In genomic region chr2:30685137-30685860, GRCm38 (mm10) we compare ENCODE assay signal across 8 mouse cellular contexts.
A peak's percentile ranks its signal among the peaks of the same experiment; 100 is the strongest.
DNase-seq lines count a peak whose midpoint lies in the region; ATAC-seq lines count a peak whose summit lies in the region.

No protein-coding gene starts in this region.

- peaks cover 31% of the 10 kb centered on the region for H3K4me1 ChIP-seq in brown adipose tissue, adult 24 weeks (ENCODE audit: control insufficient read depth, insufficient read depth, insufficient read length, low read length)
- H3K4me1 ChIP-seq in forebrain, embryonic 16.5 days (replicated peaks; ENCODE audit: control insufficient read depth, insufficient read depth, low read length): peaks cover 35% of the 10 kb centered on the region
- peaks cover 40% of the 10 kb centered on the region for H3K4me1 ChIP-seq in hindbrain, embryonic 15.5 days (replicated peaks)
- peaks cover 5% of the 10 kb centered on the region for H3K4me1 ChIP-seq in liver, embryonic 15.5 days (replicated peaks)
- H3K4me1 ChIP-seq in stomach, embryonic 14.5 days (ENCODE audit: control insufficient read depth, insufficient read depth, low read length): peaks cover 27% of the 10 kb centered on the region

- WGBS in forebrain, embryonic 16.5 days: 70% methylated on average over 10 of the region's 10 CpGs
- WGBS in hindbrain, embryonic 15.5 days: 61% methylated on average over 10 of the region's 10 CpGs
- WGBS in liver, embryonic 15.5 days (ENCODE audit: insufficient replicate concordance): 56% methylated on average over 10 of the region's 10 CpGs
- WGBS in stomach, embryonic 14.5 days: 46% methylated on average over 10 of the region's 10 CpGs

- no peaks in the 10 kb centered on the region for H3K27me3 ChIP-seq in forebrain, embryonic 16.5 days (replicated peaks; ENCODE audit: control insufficient read depth, insufficient read depth, low read length)
- H3K27me3 ChIP-seq in hindbrain, embryonic 15.5 days: no peaks in the 10 kb centered on the region
- peaks cover 10% of the 10 kb centered on the region for H3K27me3 ChIP-seq in liver, embryonic 15.5 days
- no peaks in the 10 kb centered on the region for H3K27me3 ChIP-seq in stomach, embryonic 14.5 days (ENCODE audit: control insufficient read depth, insufficient read depth, low read length)

- peak overlapping the region; percentile 92 for H3K27ac ChIP-seq in brown adipose tissue, adult 24 weeks (replicated peaks; ENCODE audit: low read depth, low read length)
- H3K27ac ChIP-seq in forebrain, embryonic 16.5 days (ENCODE audit: low read length): peak overlapping the region; percentile 49
- H3K27ac ChIP-seq in hindbrain, embryonic 15.5 days (replicated peaks): peak overlapping the region; percentile 82
- H3K27ac ChIP-seq in liver, embryonic 15.5 days (replicated peaks): peak overlapping the region; percentile 33; the same call in 1 of the 2 replicates
- H3K27ac ChIP-seq in stomach, embryonic 14.5 days (ENCODE audit: low read length): peak overlapping the region; percentile 90

- H3K9ac ChIP-seq in forebrain, embryonic 16.5 days (replicated peaks; ENCODE audit: low read depth, low read length): no peak overlapping the region
- no peak overlapping the region for H3K9ac ChIP-seq in hindbrain, embryonic 15.5 days
- no peak overlapping the region for H3K9ac ChIP-seq in liver, embryonic 15.5 days
- H3K9ac ChIP-seq in stomach, embryonic 14.5 days (replicated peaks; ENCODE audit: low read depth, low read length): no peak overlapping the region; the same call in 1 of the 2 replicates

- no peak overlapping the region for H3K4me3 ChIP-seq in brown adipose tissue, adult 24 weeks (ENCODE audit: insufficient read depth, low read depth, low read length)
- no peak overlapping the region for H3K4me3 ChIP-seq in forebrain, embryonic 16.5 days (replicated peaks; ENCODE audit: low read length)
- H3K4me3 ChIP-seq in hindbrain, embryonic 15.5 days: no peak overlapping the region
- no peak overlapping the region for H3K4me3 ChIP-seq in liver, embryonic 15.5 days (replicated peaks)
- no peak overlapping the region for H3K4me3 ChIP-seq in stomach, embryonic 14.5 days (ENCODE audit: low read depth, low read length)

- no peak for ATAC-seq in forebrain, embryonic 16.5 days
- ATAC-seq in hindbrain, embryonic 15.5 days (ENCODE audit: low FRiP score, low read depth): no peak
- no peak for ATAC-seq in liver, embryonic 15.5 days (ENCODE audit: insufficient read depth)
- no peak for ATAC-seq in stomach, embryonic 14.5 days (ENCODE audit: insufficient number of reproducible peaks, insufficient read depth, low FRiP score, low read depth)

- H3K9me3 ChIP-seq in forebrain, embryonic 16.5 days (ENCODE audit: control insufficient read depth, low read length): no peaks in the 10 kb centered on the region
- no peaks in the 10 kb centered on the region for H3K9me3 ChIP-seq in hindbrain, embryonic 15.5 days
- no peaks in the 10 kb centered on the region for H3K9me3 ChIP-seq in liver, embryonic 15.5 days (replicated peaks)
- H3K9me3 ChIP-seq in stomach, embryonic 14.5 days (ENCODE audit: control insufficient read depth, low read depth, low read length): peaks cover under 1% of the 10 kb centered on the region; the same call in 1 of the 2 replicates

- no peak for DNase-seq in retina, postnatal 1 day
- no peak for DNase-seq in thymus, postnatal 4 days
- DNase-seq in spleen, postnatal 14 days (ENCODE audit: low spot score in 2 of 2): no peak

- H3K4me2 ChIP-seq in forebrain, embryonic 16.5 days (ENCODE audit: low read length): no peak overlapping the region
- H3K4me2 ChIP-seq in hindbrain, embryonic 15.5 days: no peak overlapping the region
- H3K4me2 ChIP-seq in liver, embryonic 15.5 days: no peak overlapping the region
- H3K4me2 ChIP-seq in stomach, embryonic 14.5 days (replicated peaks; ENCODE audit: low read depth, low read length): no peak overlapping the region

- no peaks in the 10 kb centered on the region for H3K36me3 ChIP-seq in forebrain, embryonic 16.5 days (ENCODE audit: control insufficient read depth, insufficient read depth)
- H3K36me3 ChIP-seq in hindbrain, embryonic 15.5 days: no peaks in the 10 kb centered on the region
- H3K36me3 ChIP-seq in liver, embryonic 15.5 days (replicated peaks): no peaks in the 10 kb centered on the region
- H3K36me3 ChIP-seq in stomach, embryonic 14.5 days (ENCODE audit: control insufficient read depth, insufficient read depth, low read length): no peaks in the 10 kb centered on the region

Comparison
In these comparisons a context has a peak if more than half of its experiments do, and no peak if none do; other contexts are left out.
1. H3K27ac ChIP-seq: peak in every context shown above with its lines; median percentile 92 in brown adipose tissue, adult 24 weeks; 90 in stomach, embryonic 14.5 days; 82 in hindbrain, embryonic 15.5 days; 49 in forebrain, embryonic 16.5 days; 33 in liver, embryonic 15.5 days.